Mouse (Mus musculus) embryonic facial prominence, embryonic 10.5 days (tissue): Measurements from ENCODE around the gene Meaf6. TPM values are rescaled to one million over a fixed set of nuclear protein-coding genes. Genes with fewer than 3 reads are reported as not detected.

Experiments used
- DNase-seq: peaks from one replicate; pipeline ENCODE4 v3.0.0-alpha.2; 2017; ENCODE audit warnings: low spot score
- H3K27ac ChIP-seq: fragments of 300-500 bp; sonication (generic); replicated peaks from 2 replicates; pipeline ENCODE4 v1.5.1; 2016; ENCODE audit warnings: mild to moderate bottlenecking
- H3K27me3 ChIP-seq: fragments of 300-500 bp; sonication (generic); replicated peaks from 2 replicates; pipeline ENCODE4 v1.6.1; 2016; ENCODE audit warnings: low read depth, mild to moderate bottlenecking; ENCODE audit not compliant: poor library complexity, severe bottlenecking
- H3K36me3 ChIP-seq: fragments of 300-500 bp; sonication (generic); replicated peaks from 2 replicates; pipeline ENCODE4 v1.6.1; 2016; ENCODE audit warnings: mild to moderate bottlenecking, moderate library complexity
- H3K4me1 ChIP-seq: fragments of 300-500 bp; sonication (generic); 2 replicates; pipeline ENCODE4 v1.6.1; 2016
- H3K4me3 ChIP-seq: fragments of 300-500 bp; sonication (generic); 2 replicates; pipeline ENCODE4 v1.5.1; 2016; ENCODE audit warnings: mild to moderate bottlenecking, moderate library complexity
- H3K9me3 ChIP-seq: fragments of 300-500 bp; sonication (generic); 2 replicates; pipeline ENCODE4 v1.6.1; 2016; ENCODE audit warnings: mild to moderate bottlenecking
- whole genome bisulfite sequencing: fragments of 180-500 bp; shearing (Covaris S2); methylation state at CpG from one replicate; pipeline ENCODE4 v1.1.7; 2016; 5-methylcytosine and 5-hydroxymethylcytosine counted together
- polyA plus RNA-seq: library from polyadenylated mRNA; unstranded; fragments of >200 nt; fragmentation: Nextera tagmentation; extraction: Ambion mirVana; gene quantifications from 2 replicates; pipeline ENCODE4 v1.2.1, GENCODE M21; 2016

Gene Meaf6
- polyA plus RNA-seq, 1 experiment from 2014 or later, result 84.3 TPM

DNA sequence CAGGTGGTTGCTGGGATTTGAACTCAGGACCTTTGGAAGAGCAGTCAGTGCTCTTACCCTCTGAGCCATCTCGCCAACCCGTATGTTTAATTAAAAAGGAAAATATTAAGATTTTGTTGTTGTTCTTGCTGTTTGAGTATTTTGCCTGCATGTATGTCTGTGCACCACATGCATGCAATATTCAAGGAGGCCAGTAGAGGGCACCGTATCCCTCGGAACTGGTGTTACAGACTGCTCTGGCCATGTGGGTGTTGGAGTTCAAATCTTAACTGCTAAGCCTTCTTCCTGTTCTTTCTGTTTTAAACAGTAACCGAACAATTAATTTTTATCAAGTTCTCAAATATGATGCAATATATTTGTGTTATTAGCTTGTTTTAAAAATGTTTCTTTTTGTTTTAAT lies 47.5 kb downstream of the Meaf6 start:
- Histone ChIP-seq H3K27ac (no peak overlapping the region), H3K4me3 (no peak overlapping the region), H3K4me1 (peaks cover 17% of the 10 kb centered on the region), H3K36me3 (no peaks in the 10 kb centered on the region), H3K9me3 (no peaks in the 10 kb centered on the region), H3K27me3 (peaks cover 16% of the 10 kb centered on the region)
- WGBS, result 19% methylated on average over 5 of the region's 5 CpGs
- peak; percentile 75 for DNase-seq

DNA sequence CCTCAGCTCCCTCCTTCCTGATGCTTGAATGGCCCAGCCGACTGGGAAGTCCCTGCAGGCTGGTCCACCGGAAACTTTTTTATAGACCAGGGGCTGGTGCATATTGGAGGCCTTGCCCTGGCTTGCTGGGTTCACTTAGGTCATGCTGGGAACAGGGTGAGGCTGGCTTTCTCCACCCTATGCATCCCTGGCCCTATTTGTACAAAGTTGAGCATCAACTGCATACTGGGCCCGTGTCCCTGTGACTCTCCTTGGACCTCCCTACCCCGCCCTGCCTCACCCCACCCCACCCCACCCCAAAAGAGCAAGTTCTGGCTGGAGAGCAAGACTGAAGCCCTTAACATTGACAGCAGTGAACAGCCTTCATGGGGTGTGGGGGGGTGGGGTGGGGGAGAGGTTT lies 49.3 kb downstream of the Meaf6 start:
- Histone ChIP-seq H3K27ac (no peak overlapping the region), H3K27me3 (no peaks in the 10 kb centered on the region), H3K9me3 (no peaks in the 10 kb centered on the region), H3K4me3 (no peak overlapping the region), H3K4me1 (peaks cover 16% of the 10 kb centered on the region), H3K36me3 (no peaks in the 10 kb centered on the region)
- DNase-seq, result no peak
- 84% methylated on average over 4 of the region's 4 CpGs for WGBS

DNA sequence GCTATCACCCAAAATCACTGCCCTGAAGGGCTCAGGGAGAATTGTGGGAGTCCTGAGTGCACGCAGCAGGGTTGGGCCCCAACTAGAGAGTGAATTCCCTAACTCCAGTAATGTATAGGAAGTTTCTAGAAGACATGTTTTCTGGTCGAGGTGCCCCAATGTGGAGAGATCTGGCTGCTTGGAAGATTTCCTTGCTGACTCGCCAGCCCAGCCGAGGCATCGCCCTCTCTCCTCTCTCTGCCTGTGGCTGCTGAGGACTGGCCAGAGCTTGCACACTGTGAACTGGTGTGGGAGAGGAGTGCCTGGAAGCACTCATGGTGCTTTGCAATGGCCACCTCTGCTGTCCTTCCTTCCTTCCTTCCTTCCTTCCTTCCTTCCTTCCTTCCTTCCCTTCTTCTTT lies 49.7 kb downstream of the Meaf6 start:
- H3K27me3 ChIP-seq, result no peaks in the 10 kb centered on the region

DNA sequence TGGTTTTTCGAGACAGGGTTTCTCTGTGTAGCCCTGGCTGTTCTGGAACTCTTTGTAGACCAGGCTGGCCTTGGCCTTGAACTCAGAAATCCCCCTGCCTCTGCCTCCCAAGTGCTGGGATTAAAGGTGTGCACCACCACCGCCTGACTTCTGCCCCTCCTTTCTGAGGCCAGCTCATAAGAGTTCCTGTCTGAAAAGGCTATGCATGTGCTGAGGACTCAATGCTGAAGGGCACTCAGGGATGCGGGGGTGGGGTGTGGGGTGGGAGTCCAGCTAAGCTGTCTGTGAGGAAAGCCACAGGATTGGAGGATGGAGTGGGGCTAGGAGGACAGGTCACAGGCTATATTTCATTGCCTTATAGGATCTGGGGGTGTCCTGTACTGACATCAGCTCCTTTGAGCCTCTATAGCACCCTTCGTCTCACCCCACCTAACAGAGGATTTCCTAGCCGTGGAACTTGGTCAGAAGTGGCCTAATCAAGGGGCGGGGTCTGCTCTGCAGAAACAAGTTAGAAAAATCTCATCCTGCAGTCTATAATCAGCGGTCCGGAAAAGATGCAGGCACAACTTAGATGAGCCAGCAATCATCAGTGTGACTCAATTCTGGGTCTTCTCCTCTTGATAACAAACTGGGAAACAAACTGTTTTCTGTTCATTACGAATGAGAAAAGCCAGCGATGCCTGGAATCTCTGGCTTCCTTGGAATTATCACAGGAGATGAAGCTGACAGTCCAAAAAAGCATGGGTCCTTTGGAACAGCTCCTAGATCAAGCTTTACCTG lies 50.3 kb downstream of the Meaf6 start:
- Histone ChIP-seq H3K4me3 (no peak overlapping the region), H3K27me3 (no peaks in the 10 kb centered on the region), H3K36me3 (no peaks in the 10 kb centered on the region), H3K27ac (no peak overlapping the region), H3K4me1 (peaks cover 16% of the 10 kb centered on the region), H3K9me3 (no peaks in the 10 kb centered on the region)
- 82% methylated on average over 10 of the region's 10 CpGs for WGBS
- DNase-seq, result no peak

More for the DNA sequence above, 49.7 kb downstream of the Meaf6 start:
- Histone ChIP-seq H3K9me3 (no peaks in the 10 kb centered on the region), H3K4me3 (no peak overlapping the region), H3K4me1 (peaks cover 16% of the 10 kb centered on the region), H3K27ac (no peak overlapping the region), H3K36me3 (no peaks in the 10 kb centered on the region)
- 79% methylated on average over 5 of the region's 5 CpGs for WGBS
- no peak for DNase-seq

DNA sequence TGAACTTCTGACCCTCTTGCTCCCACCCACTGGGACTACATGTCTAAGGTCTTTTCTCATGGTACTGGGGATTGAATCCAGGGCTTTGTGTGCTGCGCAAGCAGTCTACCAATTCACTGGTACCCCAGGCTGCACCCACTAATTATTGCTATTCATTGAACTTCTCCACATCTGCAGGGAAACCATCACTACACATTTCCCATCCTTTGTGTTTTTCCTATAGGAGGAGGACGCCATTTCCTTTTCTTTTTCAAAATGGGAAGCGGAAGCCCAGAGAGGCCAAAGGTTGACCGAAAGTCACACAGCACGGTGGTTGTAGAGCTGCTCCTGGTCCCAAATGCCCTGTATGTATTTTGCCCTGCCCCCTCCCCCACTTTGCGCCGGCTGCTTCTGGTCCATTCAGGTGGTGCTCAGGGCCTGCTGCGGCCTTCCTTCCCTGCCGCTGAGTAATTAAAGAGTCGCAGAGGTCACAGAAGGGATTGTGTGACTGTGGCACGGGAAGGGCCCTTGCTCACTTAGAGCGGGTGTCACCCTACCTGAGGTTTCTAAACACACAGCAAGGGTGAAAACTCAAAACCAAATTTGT lies 51.5 kb downstream of the Meaf6 start:
- H3K27me3 ChIP-seq, result no peaks in the 10 kb centered on the region
- H3K36me3 ChIP-seq, result no peaks in the 10 kb centered on the region
- 46% methylated on average over 12 of the region's 12 CpGs for WGBS
- no peak for DNase-seq
- peaks cover 16% of the 10 kb centered on the region for H3K4me1 ChIP-seq
- H3K27ac ChIP-seq, result no peak overlapping the region
- H3K4me3 ChIP-seq, result no peak overlapping the region
- H3K9me3 ChIP-seq, result no peaks in the 10 kb centered on the region

DNA sequence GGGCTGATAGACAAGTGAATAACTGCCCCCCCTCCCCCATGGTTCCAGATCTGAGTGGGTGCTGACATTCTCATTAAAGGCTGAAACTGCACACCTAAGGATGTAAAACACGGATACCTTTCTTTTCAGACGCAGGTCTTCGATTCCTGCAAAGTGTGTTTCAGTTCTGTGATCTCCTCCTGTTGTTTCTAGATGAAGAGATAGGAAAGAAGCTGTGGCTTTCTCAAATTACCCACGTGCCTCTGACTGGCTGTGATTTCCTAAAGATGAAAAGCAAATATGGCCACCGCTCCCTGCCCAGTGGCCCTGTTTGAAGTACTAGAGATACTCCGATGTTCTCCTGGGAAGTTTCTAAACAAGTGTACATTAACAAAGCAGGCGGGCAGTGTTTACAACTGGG lies 53.4 kb downstream of the Meaf6 start:
- WGBS, result 70% methylated on average over 7 of the region's 7 CpGs
- no peak for DNase-seq
- Histone ChIP-seq H3K4me3 (no peak overlapping the region), H3K4me1 (peaks cover 16% of the 10 kb centered on the region), H3K27ac (no peak overlapping the region), H3K36me3 (no peaks in the 10 kb centered on the region), H3K9me3 (no peaks in the 10 kb centered on the region), H3K27me3 (peaks cover 5% of the 10 kb centered on the region)

DNA sequence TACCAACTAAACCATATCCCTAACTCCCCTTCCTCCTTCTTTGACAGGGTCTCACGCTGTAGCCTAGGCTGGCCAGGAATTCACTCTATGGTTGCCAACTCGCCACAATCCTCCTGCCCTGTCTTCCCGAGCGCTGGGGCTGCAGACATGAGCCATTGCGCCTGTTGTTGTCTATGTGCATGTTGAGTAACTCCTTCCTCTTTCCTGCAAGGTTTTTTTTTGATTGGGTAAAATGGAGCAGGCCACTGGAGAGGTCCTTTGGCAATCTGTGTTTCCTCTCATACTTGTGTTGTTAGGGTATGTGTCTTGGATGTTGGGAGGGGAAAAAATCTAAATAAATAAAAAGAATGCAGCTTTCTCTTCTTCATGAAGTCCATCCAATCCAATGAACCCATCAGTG lies 59.3 kb downstream of the Meaf6 start:
- Histone ChIP-seq H3K4me3 (no peak overlapping the region), H3K9me3 (no peaks in the 10 kb centered on the region)
- WGBS, result 81% methylated on average over 5 of the region's 5 CpGs

DNA sequence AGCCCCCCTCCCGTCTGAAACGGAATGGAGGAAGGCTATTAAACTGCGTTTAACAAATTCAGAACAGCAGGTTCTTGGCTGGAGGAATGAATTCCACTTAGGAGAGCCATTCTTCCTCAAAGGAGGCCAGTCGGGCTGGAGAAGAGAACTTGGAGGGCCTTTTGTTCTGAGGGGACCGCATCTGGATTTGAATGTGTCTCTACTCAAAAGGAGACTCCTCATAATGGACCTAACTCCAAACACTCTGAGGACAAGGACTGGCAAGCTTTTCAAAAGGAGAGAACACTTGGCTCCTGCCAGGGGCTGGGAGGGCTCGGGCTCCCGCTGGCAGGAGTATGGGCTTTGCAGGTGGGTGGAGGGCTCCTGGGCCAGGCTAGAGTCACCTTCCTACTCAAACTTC lies 59.7 kb downstream of the Meaf6 start:
- Histone ChIP-seq H3K36me3 (no peaks in the 10 kb centered on the region), H3K27me3 (peaks cover 37% of the 10 kb centered on the region), H3K4me3 (no peak overlapping the region), H3K4me1 (peaks cover 8% of the 10 kb centered on the region), H3K9me3 (no peaks in the 10 kb centered on the region), H3K27ac (no peak overlapping the region)
- no peak for DNase-seq
- 27% methylated on average over 7 of the region's 7 CpGs for whole genome bisulfite sequencing

More for the DNA sequence above, 59.3 kb downstream of the Meaf6 start:
- H3K4me1 ChIP-seq, result peaks cover 8% of the 10 kb centered on the region
- H3K27me3 ChIP-seq, result peaks cover 37% of the 10 kb centered on the region
- no peak for DNase-seq
- H3K27ac ChIP-seq, result no peak overlapping the region
- no peaks in the 10 kb centered on the region for H3K36me3 ChIP-seq

DNA sequence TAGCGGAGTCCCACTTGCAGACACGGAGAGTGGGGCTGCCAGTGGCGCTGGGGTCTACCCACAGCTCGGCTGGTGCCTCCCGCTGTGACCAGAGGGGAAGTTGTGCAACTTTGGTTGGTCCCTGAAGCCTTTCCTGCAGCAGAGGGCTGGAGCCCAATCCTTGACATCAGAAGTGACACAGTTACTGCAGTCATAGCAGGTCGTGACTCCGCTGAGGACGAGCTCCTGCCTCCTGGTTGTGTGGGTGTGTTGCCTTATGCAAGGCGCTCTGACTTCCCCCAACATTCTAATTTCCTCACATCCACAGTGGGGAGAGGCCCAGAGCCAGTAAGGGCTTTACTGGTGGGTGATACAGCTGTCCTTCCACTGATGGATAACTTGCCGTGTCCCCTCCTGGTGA lies 60.3 kb downstream of the Meaf6 start:
- Histone ChIP-seq H3K36me3 (no peaks in the 10 kb centered on the region), H3K4me1 (peaks cover 12% of the 10 kb centered on the region), H3K4me3 (no peak overlapping the region), H3K27me3 (peaks cover 41% of the 10 kb centered on the region), H3K27ac (no peak overlapping the region), H3K9me3 (no peaks in the 10 kb centered on the region)
- no peak for DNase-seq
- WGBS, result 35% methylated on average over 10 of the region's 10 CpGs

DNA sequence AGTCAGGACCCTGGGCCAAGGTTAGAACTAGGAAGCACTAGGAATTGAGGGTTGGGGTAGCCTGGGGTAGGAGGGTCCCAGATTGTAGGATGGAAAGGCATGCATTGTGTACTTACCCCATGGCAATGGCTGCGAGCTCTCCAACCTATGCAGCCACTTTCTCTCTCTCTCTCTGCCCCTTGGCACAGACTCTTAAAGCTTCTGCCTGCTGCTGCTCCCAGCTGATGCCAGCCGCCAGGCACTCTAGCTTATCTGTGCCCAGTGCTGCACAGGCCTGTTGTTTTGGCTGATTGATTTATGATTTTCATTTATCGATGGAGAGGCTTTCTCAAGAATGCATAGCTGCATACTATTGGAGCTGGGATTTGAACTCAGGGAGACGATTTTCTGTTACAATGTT lies 63.0 kb downstream of the Meaf6 start:
- WGBS, result 91% methylated on average over 4 of the region's 4 CpGs
- Histone ChIP-seq H3K36me3 (no peaks in the 10 kb centered on the region), H3K9me3 (no peaks in the 10 kb centered on the region), H3K27ac (no peak overlapping the region), H3K4me1 (peaks cover 14% of the 10 kb centered on the region), H3K27me3 (peaks cover 47% of the 10 kb centered on the region), H3K4me3 (no peak overlapping the region)
- DNase-seq, result no peak

DNA sequence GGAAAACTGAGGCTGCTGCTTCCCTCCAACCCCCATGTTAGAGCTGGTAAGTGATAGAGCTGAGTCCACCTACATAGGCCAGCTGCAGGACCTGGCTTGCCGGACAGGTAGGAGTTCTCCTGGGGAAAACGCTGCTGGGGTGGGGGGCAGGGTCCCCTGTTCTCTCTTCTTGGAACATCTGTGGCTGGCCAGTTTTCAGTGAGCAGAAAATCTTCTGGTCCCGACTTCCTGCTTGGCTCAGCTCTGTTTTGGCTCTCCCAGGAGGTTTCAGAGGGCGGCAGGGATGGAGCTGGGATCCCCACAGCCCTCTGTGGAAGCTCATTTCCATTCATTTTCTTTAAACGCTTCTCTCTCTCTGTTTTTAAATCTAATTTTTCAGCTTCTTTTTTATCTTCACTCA lies 64.5 kb downstream of the Meaf6 start:
- WGBS, result 40% methylated on average over 5 of the region's 5 CpGs
- Histone ChIP-seq H3K36me3 (no peaks in the 10 kb centered on the region), H3K27ac (no peak overlapping the region), H3K9me3 (no peaks in the 10 kb centered on the region), H3K4me1 (peaks cover 17% of the 10 kb centered on the region), H3K27me3 (peaks cover 35% of the 10 kb centered on the region), H3K4me3 (no peak overlapping the region)
- DNase-seq, result no peak

DNA sequence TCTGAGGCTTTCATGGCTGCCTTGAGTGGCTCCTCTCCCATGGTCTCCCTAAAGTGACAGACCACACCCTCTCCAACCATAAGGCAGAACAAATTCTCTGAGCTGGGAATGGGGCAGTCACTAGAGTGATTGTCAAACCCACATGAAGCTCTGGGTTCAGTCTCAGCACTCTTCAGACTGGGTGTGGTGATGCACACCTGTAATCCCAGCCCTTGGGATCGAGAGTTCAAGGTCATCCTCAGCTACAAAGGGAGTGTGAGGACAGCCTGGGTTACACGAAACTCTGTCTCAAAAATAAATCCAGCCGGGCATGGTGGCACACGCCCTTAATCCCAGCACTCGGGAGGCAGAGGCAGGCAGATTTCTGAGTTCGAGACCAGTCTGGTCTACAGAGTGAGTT lies 67.5 kb downstream of the Meaf6 start:
- no peaks in the 10 kb centered on the region for H3K36me3 ChIP-seq
- peaks cover 12% of the 10 kb centered on the region; the same call in 1 of the 2 replicates for H3K27me3 ChIP-seq
- H3K4me1 ChIP-seq, result peaks cover 9% of the 10 kb centered on the region; the same call in 1 of the 2 replicates
- no peak overlapping the region for H3K27ac ChIP-seq
- H3K4me3 ChIP-seq, result no peak overlapping the region
- WGBS, result 89% methylated on average over 6 of the region's 6 CpGs
- no peaks in the 10 kb centered on the region for H3K9me3 ChIP-seq
- DNase-seq, result no peak

DNA sequence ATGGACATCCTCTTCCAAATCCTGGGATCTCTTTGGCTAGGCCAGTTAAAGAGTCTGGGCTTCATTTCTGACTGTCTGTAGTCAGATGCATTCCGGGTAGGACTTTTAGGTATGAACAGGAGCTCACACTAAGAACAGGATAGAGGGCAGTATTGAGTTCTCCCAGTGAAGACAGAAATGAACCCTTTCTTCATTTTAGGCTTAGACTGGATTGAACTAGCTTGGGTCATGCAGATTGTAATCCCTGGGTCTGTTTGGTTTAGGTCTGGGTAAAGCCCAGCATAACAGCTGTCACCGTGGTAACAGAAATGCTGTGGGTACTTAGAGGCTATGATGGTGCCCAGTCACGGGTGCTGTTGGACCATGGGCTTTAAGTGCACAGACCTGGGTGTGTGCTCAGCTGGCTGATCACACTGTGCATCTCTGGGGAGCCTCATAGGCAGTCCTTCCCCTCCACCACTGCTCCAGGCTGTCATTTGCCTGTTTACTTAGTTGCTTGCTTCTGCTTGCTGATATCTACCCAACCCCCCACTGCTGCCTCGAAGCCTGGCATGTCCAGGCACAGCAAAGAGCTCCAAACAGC lies 68.8 kb downstream of the Meaf6 start:
- 69% methylated on average over 4 of the region's 4 CpGs for WGBS
- Histone ChIP-seq H3K36me3 (no peaks in the 10 kb centered on the region), H3K27ac (no peak overlapping the region)

More for the DNA sequence above, 68.8 kb downstream of the Meaf6 start:
- no peak for DNase-seq
- Histone ChIP-seq H3K27me3 (peaks cover 12% of the 10 kb centered on the region; the same call in 1 of the 2 replicates), H3K4me1 (peaks cover 12% of the 10 kb centered on the region), H3K9me3 (no peaks in the 10 kb centered on the region), H3K4me3 (no peak overlapping the region)
